Mouse (Mus musculus) thymus, adult 2 months (tissue): ENCODE measurements around the gene Twnk. TPM values are rescaled to one million over a fixed set of nuclear protein-coding genes. Genes with fewer than 3 reads are reported as not detected.

Experiments used
- DNase-seq: peaks from one replicate; pipeline ENCODE4 v3.0.0; 2021
- H3K27ac ChIP-seq: fragments of 200-500 bp; 2 replicates; pipeline ENCODE4 v1.5.1; 2012; ENCODE audit warnings: low read length, control low read depth; ENCODE audit not compliant: control insufficient read depth, insufficient read depth
- H3K27me3 ChIP-seq: fragments of 200-500 bp; 2 replicates; pipeline ENCODE4 v1.6.1; 2012; ENCODE audit warnings: mild to moderate bottlenecking, low read length, moderate library complexity, mixed read lengths; ENCODE audit not compliant: control insufficient read depth, insufficient read depth
- H3K36me3 ChIP-seq: fragments of 200-500 bp; 2 replicates; pipeline ENCODE4 v1.6.1; 2012; ENCODE audit warnings: mild to moderate bottlenecking, low read length, moderate library complexity; ENCODE audit not compliant: control insufficient read depth, insufficient read depth
- H3K4me1 ChIP-seq: fragments of 200-500 bp; replicated peaks from 2 replicates; pipeline ENCODE4 v1.6.1; 2012; ENCODE audit warnings: low read length; ENCODE audit not compliant: control insufficient read depth, insufficient read depth
- H3K4me3 ChIP-seq: fragments of 200-500 bp; 2 replicates; pipeline ENCODE4 v1.5.1; 2012; ENCODE audit warnings: mild to moderate bottlenecking, low read length, control low read depth, moderate library complexity; ENCODE audit not compliant: control insufficient read depth, insufficient read depth
- CTCF ChIP-seq: fragments of 200-500 bp; IDR thresholded peaks from 2 replicates; pipeline ENCODE4 v1.5.1; 2012; ENCODE audit warnings: mild to moderate bottlenecking, control low read depth, low read length, moderate library complexity, borderline replicate concordance; ENCODE audit not compliant: control insufficient read depth, poor library complexity, insufficient read depth; ENCODE audit errors: extremely low read depth
- POLR2A ChIP-seq: fragments of 200-500 bp; IDR thresholded peaks from 2 replicates; pipeline ENCODE4 v1.6.1; 2012; ENCODE audit warnings: mild to moderate bottlenecking, low read length, control low read depth, moderate library complexity; ENCODE audit not compliant: control insufficient read depth, poor library complexity, insufficient read depth; ENCODE audit errors: extremely low read depth
- WGBS: fragments of 180-500 bp; shearing (Covaris S2); methylation state at CpG from one replicate; pipeline ENCODE4 v1.1.7; 2018; 5-methylcytosine and 5-hydroxymethylcytosine counted together
- polyA plus RNA-seq: library from polyadenylated mRNA; depleted of rRNA; stranded (reverse); fragments of >200 nt; gene quantifications from 2 replicates; pipeline ENCODE4 v1.2.3, GENCODE M21; 2012

Twnk gene
- polyA plus RNA-seq, 1 experiment: 11.6 TPM

DNA sequence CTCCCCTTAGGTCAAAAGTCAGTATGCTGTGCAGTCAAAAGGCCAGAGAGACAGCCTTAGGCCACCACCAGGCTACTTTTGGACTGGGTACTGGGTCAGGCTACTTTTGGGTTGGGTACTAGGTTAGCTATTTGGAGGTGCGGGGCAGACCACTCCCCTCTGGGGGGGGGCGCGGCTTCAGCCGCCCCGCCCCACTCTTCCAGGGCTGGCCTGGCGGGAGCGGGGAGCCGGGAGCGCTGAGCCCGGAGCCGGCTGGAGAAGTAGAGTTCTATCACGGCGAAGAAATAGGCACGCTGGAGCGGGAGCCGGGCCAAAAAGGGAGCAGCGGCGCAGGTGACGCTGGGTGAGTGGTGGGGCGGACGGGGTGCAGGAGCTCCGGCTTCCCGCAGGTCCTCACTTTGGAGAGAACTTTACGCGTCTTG lies 9.5 kb downstream of the Twnk start:
- H3K36me3 ChIP-seq: no peaks in the 10 kb centered on the region
- TF ChIP-seq CTCF (no peak), POLR2A (no peak)
- H3K27me3 ChIP-seq: no peaks in the 10 kb centered on the region; the same call in 1 of the 2 replicates
- no peak overlapping the region for H3K27ac ChIP-seq
- 0% methylated on average over 25 of the region's 25 CpGs for WGBS
- peak; percentile 48 for DNase-seq
- H3K4me1 ChIP-seq: peaks cover 34% of the 10 kb centered on the region
- peak overlapping the region; percentile 58 for H3K4me3 ChIP-seq

- Histone ChIP-seq H3K4me3 (peak overlapping the region; percentile 58), H3K36me3 (no peaks in the 10 kb centered on the region), H3K27me3 (no peaks in the 10 kb centered on the region; the same call in 1 of the 2 replicates), H3K27ac (peak overlapping the region; percentile 33; the same call in 1 of the 2 replicates), H3K4me1 (peaks cover 34% of the 10 kb centered on the region)
- TF ChIP-seq POLR2A: no peak
- no peak for TF ChIP-seq CTCF
- WGBS: under 1% methylated on average over 34 of the region's 34 CpGs
- peak; percentile 78 for DNase-seq
These were observed 10.2 kb downstream of the Twnk start for GRCm38 (mm10) chr19:45015518-45016281.

DNA sequence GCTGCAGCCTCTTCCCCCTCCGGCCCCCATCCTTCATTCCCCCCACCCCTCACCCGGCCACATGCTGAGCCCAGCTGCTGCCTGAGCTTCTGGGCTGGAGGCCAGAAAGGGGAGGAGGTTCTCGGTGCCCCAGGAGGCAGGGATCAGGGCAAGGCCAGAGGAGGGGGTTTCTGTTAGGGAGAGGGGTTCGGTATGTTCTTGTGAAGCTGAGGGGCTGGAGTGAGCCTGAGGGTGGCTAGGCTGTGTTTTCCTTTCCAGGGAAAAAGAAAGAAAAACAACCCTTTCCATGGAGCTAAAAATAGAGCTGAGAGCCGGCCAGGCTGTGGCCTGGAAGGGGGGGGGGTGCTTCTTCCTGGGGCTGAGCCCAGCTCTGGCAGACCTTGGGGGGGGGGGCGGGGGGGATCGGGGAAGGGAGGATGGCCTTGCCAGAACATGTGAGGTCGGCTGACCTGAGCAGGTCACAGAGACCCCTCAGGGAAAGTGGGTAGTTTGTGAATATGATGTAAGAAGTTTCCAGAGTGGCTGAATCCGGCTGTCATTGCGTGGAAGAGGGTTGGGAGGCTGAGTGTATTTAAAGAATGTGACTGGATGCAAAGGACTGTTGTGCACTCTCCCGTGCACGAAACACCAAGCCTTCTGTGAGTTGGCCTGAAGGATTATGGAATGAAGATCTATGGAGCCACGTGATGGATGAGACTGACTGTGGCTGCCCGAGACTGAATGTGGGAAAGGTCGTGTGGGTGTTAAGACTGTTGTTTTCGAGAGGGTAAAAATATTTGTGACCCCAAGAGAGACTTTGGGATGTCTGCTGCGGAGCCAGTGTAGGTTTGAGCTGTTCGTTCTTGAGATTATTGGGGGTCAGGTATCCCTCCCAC lies 11.1 kb downstream of the Twnk start:
- DNase-seq: no peak
- Histone ChIP-seq H3K4me3 (peak overlapping the region; percentile 58), H3K36me3 (no peaks in the 10 kb centered on the region), H3K27me3 (no peaks in the 10 kb centered on the region; the same call in 1 of the 2 replicates), H3K4me1 (peaks cover 34% of the 10 kb centered on the region), H3K27ac (peak overlapping the region; percentile 33; the same call in 1 of the 2 replicates)
- WGBS: 3% methylated on average over 18 of the region's 18 CpGs
- TF ChIP-seq POLR2A (no peak), CTCF (no peak)

DNA sequence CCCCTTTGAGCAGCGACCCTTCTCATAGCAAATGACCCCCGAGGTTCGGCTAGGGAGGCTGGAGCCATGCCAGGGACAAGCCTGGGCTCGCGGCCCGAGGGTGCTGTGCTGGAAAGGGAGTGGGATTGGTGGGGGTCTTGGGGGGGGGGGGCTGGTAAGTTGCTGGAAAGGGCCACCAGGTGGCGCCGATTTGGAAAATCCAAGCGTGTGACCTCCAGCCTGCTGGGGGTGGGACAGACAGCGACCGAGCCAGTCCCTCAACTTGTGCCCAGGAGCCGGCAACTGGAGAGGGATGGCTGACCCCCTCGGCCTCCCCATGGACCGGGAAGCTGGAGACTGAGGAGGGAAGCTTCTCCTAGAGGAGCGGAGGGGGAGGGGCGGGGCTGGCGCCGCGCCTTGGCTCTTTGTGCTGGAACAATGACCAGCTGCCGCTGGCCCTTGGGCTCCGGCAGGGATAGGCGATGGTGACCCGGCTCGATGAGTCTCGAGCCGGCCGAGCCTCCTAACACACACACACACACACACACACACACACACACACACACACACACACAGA lies 11.8 kb downstream of the Twnk start:
- no peaks in the 10 kb centered on the region; the same call in 1 of the 2 replicates for H3K27me3 ChIP-seq
- no peak overlapping the region for H3K27ac ChIP-seq
- WGBS: 1% methylated on average over 22 of the region's 27 CpGs
- H3K4me3 ChIP-seq: peak overlapping the region; percentile 51
- no peaks in the 10 kb centered on the region for H3K36me3 ChIP-seq
- no peak for DNase-seq
- peaks cover 34% of the 10 kb centered on the region for H3K4me1 ChIP-seq
- TF ChIP-seq POLR2A (no peak), CTCF (peak; percentile 49; the same call in 1 of the 2 replicates)

DNA sequence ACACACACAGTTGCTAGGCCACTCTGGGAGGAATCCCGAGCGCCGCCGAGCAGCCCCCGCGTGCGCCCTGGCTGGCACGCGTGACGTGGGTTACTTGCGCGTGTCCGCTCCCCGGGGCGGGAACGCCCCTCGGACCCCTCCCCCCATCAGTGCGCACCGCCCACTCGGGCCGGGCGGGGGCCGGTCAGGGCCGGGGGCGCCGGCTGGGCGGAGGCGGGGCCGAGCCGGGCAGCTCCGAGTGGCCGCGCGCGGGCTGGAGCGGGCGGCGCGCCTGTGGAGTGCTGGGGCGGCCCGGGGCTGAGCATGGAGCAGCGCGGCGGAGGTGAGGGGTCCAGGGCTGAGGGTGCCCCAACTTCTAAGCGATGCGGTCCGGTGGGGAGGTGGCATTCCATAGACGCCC lies 12.4 kb downstream of the Twnk start:
- no peak overlapping the region for H3K27ac ChIP-seq
- H3K4me3 ChIP-seq: peak overlapping the region; percentile 51
- TF ChIP-seq POLR2A: no peak
- no peak for TF ChIP-seq CTCF
- WGBS: under 1% methylated on average over 48 of the region's 48 CpGs
- H3K36me3 ChIP-seq: no peaks in the 10 kb centered on the region
- H3K4me1 ChIP-seq: peaks cover 34% of the 10 kb centered on the region
- no peaks in the 10 kb centered on the region; the same call in 1 of the 2 replicates for H3K27me3 ChIP-seq
- no peak for DNase-seq

DNA sequence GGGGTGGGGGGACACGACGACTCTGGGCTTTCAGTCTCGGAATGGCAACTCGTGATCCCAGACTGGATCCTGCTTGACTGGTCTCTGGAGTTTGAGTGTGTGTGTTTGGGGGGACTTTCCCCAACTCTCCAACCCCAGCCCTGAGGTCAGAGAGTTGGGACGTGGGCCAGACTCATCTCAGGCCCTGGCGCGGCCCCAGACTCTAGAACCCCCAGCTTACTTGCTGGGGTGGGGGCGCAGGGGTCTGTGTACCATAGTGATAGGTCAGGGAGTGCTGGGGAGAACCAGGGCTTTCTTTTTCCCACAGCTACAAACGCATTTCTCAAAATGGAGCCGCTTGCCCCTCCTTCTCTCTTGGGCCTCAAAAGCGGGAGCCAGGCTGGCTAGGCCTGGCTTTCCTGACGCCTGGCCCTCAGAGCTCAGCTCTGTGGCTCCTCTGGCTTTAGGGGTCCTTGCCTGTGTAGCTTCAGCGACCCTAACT lies 12.9 kb downstream of the Twnk start:
- TF ChIP-seq POLR2A (no peak), CTCF (no peak)
- Histone ChIP-seq H3K4me3 (peak overlapping the region; percentile 3; the same call in 1 of the 2 replicates), H3K4me1 (peaks cover 34% of the 10 kb centered on the region), H3K27ac (no peak overlapping the region), H3K36me3 (no peaks in the 10 kb centered on the region), H3K27me3 (no peaks in the 10 kb centered on the region; the same call in 1 of the 2 replicates)
- DNase-seq: no peak
- WGBS: 29% methylated on average over 13 of the region's 13 CpGs
